In the genomic region with DNA sequence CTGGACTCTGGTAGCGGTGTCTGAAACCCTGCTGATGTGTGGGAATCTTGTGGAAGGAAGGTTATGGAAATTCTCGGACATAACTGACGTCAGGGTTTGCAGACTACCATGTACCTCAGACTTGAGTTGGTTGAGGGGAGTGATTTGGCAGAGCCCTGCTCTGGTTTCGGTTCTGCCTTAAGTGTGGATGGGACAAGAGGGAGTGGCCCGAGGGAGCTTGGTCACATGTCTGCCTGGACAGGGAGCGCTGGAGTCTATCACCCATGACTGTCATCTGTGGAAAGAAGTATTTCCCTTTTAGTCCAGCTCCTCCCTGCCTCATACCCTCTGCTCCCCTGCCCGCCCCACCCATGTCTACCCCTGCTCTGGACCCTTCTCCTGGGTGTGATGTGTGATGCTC, we compare ENCODE assay signal across 13 mouse cellular contexts.
"Had no signal": no experiment of that assay in that cellular context is flagged by ENCODE, and none has a peak within 500 bp of the region (broad histone marks: within the 10 kb centered on the region; RNA-seq: fewer than 3 reads in every experiment).

No protein-coding gene starts in this region.

- H3K4me1 ChIP-seq: limb, embryonic 10.5 days; megakaryocyte, embryonic 14.5 days; midbrain, embryonic 15.5 days had no signal

- H3K9me3 ChIP-seq: limb, embryonic 10.5 days; midbrain, embryonic 15.5 days had no signal

- DNase-seq: kidney, adult 11 months; kidney, adult 9 months; kidney, postnatal 4 days; liver, embryonic 13.5 days; liver, postnatal 0 days; right cerebral cortex, adult 18-20 months; right cerebral cortex, postnatal 25 days; thymus, postnatal 4 days had no signal

- ATAC-seq: liver, postnatal 0 days; midbrain, embryonic 15.5 days had no signal

- H3K27me3 ChIP-seq: liver, embryonic 13.5 days; midbrain, embryonic 15.5 days had no signal

- H3K27ac ChIP-seq: kidney, postnatal 0 days; layer of hippocampus, adult 2 months; limb, embryonic 10.5 days; midbrain, embryonic 15.5 days had no signal

- H3K4me3 ChIP-seq: layer of hippocampus, adult 2 months; limb, embryonic 10.5 days; liver, embryonic 13.5 days; megakaryocyte, embryonic 14.5 days; midbrain, embryonic 15.5 days had no signal
